Mouse (Mus musculus): ENCODE data around the gene Tm4sf19.

DNA sequence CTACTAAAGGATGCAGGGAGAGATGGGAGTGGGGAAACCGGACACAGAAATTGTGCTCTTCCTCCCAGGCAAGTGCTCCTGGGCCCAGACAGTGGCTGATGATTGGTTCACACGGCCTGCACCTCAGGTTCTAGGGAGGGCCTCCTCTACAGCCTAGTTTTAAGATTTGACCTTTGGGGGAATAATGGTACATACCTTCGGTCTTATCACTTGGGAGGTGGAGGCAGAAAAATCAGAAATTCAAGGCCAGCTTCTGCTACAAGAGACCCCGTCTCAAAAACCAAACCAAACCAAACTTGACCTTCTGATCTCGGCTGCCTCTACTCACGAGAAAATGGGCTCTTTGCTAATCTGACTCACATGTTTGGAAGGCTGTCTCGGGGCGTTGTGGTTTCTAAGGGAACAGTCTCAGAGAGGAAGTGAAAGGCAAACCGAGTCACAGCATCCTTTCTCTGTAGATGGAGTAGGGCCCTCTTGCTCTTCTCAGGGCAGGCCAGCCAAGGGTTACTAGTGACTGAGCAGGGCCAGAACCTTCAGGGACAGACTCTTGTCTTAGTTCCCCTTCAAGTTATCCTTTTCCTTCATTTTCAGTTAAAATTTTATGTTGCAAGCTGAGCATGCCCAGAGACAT lies 1.1 kb downstream of the Tm4sf19 start:
- TF ChIP-seq POLR2A (IDR thresholded peaks at IDR 0.05; ENCODE audit: borderline replicate concordance, extremely low read depth, low read depth, low read length) = no peak
- TF ChIP-seq CTCF (IDR thresholded peaks at IDR 0.05; ENCODE audit: insufficient read depth, low read length) = no peak

Data from lung, adult 2 months (tissue).